Mouse (Mus musculus) retina, postnatal 1 day (tissue): ENCODE measurements around the gene Gabpa.

Source experiments
- DNase-seq: peaks from one replicate; pipeline ENCODE4 v3.0.0-alpha.2; 2012

The Gabpa gene

DNA sequence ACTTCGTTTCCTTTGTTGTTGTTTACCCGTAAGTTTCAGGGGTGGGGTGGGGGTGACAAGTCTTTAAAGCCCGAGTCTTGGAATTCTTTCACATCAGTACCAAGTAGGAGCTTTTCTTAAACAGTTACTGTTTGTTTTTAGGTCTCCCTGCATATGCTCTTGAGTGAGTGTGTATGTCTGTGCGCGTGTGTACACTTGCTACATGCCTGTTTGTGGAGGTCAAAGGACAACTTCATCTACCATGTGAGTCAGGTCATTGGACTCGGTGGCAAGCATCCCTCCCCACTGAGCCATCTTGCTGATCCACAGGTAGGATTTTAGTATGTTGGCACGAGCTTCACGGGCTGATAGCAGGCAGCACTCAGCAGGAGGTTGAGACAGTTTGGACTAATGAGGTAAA is 39.1 kb downstream of the Gabpa start:
- no peak for DNase-seq

- peak; percentile 18 for DNase-seq
Measured at GRCm38 (mm10) chr16:84875012-84875717, 40.4 kb downstream of the Gabpa start.

DNA sequence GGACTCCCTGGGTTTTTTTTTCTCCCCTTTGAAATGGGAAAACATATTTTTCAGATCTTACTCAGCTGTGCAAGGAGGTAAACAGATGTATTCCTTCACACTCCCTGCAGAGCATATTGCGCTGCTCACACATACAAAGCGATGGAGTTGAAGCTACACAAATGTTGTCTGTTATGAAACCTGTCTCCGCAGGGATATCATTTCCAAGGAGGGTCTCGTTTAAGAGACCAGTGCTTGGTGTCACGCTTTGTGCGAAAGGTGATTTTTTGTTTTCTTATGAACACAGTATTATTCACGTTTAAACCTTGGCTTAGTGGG is 41.0 kb downstream of the Gabpa start:
- DNase-seq, result no peak

- DNase-seq, result peak; percentile 26
Measured at GRCm38 (mm10) chr16:84876082-84876481, 41.4 kb downstream of the Gabpa start.

DNA sequence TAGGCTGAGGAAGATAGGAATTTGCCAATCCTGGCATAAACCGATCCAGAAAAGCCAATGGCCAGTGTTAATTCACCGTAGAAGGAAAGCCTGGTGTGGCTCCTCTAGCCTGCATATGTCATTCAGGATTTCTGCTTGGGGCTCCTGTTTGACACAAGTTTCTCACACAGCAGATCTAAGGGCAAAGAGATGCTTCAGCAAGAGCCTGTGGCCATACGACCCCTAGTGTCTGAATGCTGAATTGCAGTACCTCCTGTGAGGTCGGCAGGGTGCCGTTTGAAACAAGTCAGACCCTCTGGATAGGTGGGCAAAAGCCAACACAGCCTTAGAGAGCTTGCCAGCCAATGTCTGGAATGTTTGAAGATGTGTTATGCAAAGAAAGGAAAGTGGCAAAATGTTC is 44.4 kb downstream of the Gabpa start:
- peak; percentile 78 for DNase-seq

GRCm38 (mm10) chr16:84881168-84881567 is 46.4 kb downstream of the Gabpa start:
- no peak for DNase-seq

GRCm38 (mm10) chr16:84881754-84882321 is 47.1 kb downstream of the Gabpa start:
- DNase-seq, result no peak

DNA sequence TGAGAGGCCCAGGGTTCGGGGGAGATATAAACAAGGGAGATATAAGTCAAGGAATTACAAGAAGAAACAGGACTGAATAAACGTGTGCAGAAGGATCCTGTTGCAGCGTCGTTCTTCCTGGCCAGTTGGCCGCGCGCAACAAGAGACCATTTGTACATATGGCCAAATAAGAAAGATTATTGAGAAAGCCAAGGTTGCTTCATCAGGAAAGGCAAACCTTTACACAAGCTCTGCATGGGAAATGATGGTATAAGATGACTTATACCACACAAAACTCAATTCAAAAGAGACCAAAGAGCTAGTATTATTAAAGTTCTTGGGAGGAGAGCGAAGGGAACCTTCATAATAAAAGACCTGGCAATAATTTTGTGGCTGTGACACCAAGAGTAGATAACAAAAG is 49.8 kb downstream of the Gabpa start:
- no peak for DNase-seq

DNA sequence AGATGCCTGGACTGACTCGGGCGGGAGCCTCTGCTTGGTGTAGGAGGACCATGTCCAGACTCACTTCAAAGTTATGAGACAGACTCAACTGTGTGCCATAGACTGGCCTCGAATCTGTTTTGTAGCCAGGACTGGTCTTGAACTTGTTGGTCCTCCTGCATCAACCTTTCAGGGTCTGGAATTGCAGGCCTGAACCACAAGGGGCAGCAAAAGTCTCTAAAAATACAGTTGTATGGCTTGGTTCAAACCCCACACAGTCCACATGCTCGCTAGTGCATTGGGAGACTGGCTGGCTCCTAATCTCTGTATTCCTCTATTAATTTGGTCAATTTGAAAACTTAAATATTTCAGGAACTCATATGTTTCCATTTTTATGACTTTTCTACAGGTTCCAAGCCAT is 68.3 kb downstream of the Gabpa start:
- DNase-seq, result no peak

- no peak for DNase-seq
Measured at GRCm38 (mm10) chr16:84911477-84912165, 76.9 kb downstream of the Gabpa start.
